Mouse (Mus musculus) hindlimb bud, embryonic 11.5 days (tissue): ENCODE data around the gene Gm2663.
"Not testable (repeated sequence)": the region's sequence is repeated elsewhere in the genome, so short reads cannot be mapped to it uniquely, and the experiment has no call there.

ENCODE experiments used
- DNase-seq: peaks from one replicate; pipeline ENCODE4 v3.0.0-alpha.2; 2012; ENCODE audit warnings: low read depth, low spot score; ENCODE audit errors: extremely low spot score

Gm2663 gene

GRCm38 (mm10) chr6:40999379-40999778, at the start of gene Gm2663:
Gm2663 (minus strand) TSS chr6:40999479.
- not testable (repeated sequence) for DNase-seq

- DNase-seq = no peak
Observed at GRCm38 (mm10) chr6:41048602-41049001, 49.3 kb upstream of the Gm2663 start.

GRCm38 (mm10) chr6:41047961-41048360, 48.7 kb upstream of the Gm2663 start:
- no peak for DNase-seq

DNA sequence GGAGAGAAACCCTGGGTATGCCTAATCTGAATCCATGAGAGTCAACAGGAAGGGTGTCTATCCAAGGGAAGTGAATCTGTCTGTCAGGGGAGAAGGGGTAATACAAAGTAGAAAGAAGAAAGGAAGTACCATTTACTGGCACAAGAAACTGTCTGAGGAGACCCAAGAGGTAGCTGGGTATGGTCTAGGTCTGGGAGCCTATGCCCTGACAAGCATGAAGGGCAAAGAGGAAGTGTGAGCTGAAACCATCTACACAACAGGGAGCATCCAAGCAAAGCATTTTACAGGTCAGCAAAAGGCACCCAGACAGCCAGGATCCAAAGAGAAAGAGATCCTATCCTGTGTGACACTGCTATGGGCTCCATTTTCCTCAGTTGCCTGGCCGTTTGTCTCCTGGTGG, 47.9 kb upstream of the Gm2663 start:
- no peak for DNase-seq

GRCm38 (mm10) chr6:41046553-41046952, 47.3 kb upstream of the Gm2663 start:
- no peak for DNase-seq

- DNase-seq = no peak
Observed at GRCm38 (mm10) chr6:41044753-41045152, 45.5 kb upstream of the Gm2663 start.

DNA sequence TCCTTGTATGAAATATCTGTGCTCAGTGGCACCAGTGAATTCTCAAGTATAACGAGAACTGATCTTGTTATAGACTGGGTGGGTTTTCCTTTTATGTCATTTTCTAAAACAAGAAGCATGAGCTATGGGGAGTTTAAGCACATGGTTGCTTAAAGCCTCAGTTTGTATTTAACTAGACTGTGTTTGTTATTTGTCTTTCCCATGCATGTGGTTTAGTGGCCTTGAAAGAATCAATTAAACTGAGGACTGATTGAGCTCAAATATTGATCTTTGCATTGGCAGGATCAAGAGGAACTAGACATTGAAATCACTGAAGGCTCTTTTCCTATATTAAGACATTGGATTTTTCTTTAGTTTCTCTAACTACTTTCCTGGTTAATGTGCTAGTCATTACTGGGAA, 45.0 kb upstream of the Gm2663 start:
- DNase-seq = no peak

DNA sequence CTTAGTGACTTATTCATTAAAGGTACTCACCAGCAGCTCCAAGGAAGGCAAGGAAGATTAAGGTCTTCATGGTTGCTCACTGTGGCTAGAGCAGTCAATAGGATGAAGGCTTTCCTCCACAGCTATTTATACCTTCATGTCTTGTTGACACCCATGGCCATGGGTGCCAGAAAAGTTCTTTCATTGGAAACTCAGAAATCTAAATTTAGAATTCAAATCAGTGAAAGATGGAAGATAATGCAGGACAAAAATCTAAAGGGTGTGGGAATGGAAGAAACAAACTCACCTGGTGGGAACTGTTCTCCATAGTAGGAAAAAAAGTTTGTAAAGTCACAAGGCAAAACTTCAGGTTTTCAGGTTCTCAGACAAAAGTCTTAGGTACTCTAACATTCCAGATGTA, 36.1 kb upstream of the Gm2663 start, which contains the start of gene 2210010C04Rik:
2210010C04Rik (minus strand) TSS at position 101 of the 400 bp plus-strand sequence.
- DNase-seq = no peak

DNA sequence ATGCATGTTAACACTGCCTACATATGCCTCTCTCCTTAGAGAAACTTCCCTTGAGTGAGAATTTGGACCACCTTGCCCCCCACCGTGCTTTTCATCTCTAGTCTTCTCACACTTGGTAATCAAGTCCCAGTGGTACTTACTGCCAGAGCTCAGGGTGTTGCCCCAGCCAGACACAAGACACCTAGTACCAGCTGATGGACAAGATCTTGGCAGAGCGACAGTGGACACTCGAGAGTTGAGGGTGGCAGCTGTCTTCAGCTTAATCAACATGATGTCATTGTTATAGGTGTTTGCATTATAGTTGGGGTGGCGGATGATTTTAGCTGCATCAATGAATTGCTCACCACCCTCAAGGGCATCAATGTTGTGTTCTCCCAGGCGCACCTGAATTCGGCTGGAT, 33.5 kb upstream of the Gm2663 start:
- no peak for DNase-seq

- DNase-seq = no peak
Observed at GRCm38 (mm10) chr6:41032231-41032630, 33.0 kb upstream of the Gm2663 start.

GRCm38 (mm10) chr6:41030821-41031220, 31.5 kb upstream of the Gm2663 start:
- DNase-seq = no peak

DNA sequence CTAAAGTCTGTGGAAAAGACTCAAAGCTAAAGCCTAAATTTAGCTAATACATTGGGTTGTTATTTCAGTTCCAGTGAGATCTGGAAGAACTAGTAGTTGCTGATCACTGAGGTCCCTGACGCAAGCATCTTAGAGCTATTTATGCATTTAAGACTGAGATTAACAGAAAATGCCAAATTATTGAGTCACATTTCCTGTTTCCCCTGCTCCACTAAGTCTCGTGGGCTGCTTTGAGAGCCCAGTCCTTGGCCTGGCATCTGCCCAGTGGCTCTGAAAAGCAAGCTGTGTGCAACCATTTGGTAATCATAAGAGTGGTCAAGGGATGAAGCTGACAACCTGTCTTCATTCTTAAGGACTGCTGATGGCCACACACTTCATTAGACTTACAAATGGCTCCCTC, 27.8 kb upstream of the Gm2663 start:
- DNase-seq = no peak

- DNase-seq = no peak
Observed at GRCm38 (mm10) chr6:41025873-41026650, 26.8 kb upstream of the Gm2663 start.

GRCm38 (mm10) chr6:41019140-41019539, 19.9 kb upstream of the Gm2663 start:
- no peak for DNase-seq

GRCm38 (mm10) chr6:41018629-41019028, 19.4 kb upstream of the Gm2663 start:
- DNase-seq = no peak

DNA sequence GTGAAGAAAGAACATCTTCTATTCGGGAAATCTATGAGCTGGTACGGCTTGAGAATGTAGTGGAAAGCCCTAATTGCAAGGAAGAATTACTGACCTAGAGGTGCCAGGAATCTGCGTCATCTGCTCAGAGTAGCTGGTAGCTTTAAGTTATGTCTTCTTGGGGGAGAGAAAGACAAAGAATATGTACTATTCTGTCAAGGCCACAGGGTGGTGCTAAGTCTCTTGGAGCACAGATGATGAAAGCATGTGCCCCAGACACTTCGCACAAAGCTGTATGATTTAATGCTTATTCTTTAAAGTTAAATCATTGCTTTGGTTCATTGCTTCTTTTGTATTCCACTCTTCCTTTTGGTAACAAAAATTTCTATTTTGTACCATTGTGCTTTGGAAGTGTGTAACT, 15.8 kb upstream of the Gm2663 start:
- DNase-seq = no peak

GRCm38 (mm10) chr6:40964454-40964853, 34.8 kb downstream of the Gm2663 start, which contains the start of gene 1810009J06Rik:
1810009J06Rik (plus strand) TSS chr6:40964754.
- not testable (repeated sequence) for DNase-seq

GRCm38 (mm10) chr6:40953716-40954115, 45.6 kb downstream of the Gm2663 start:
- DNase-seq = no peak

DNA sequence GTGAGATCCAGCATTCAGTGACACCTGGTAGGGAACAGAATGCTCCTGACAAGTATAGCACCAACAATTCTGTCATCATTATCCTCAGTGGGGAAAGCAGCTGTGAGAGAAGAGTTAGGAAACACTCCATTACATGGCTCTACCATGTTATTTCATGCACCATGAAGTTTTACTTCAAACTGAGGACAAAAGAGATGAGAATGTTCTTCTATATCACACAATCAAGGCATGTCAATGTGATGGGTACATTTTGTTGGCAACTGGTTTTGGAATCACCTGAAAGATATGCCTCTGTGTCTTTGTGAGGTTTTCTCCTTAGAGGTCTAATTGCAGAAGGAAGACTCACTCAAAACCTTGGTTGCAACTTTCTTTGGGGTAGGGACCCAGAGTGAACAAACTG, 47.5 kb downstream of the Gm2663 start, which contains the start of gene Gm4744:
Gm4744 (minus strand) TSS at position 101 of the 400 bp plus-strand sequence.
- no peak for DNase-seq
